Mouse (Mus musculus) c-Kit-positive CD71-positive TER-119-negative erythroid progenitor cells, embryonic 14.5 days (primary cell): ENCODE data around the gene Zbtb24.
"Not testable (repeated sequence)": the region's sequence is repeated elsewhere in the genome, so short reads cannot be mapped to it uniquely, and the experiment has no call there.

ENCODE experiments used
- DNase-seq: peaks from one replicate; pipeline ENCODE4 v3.0.0-alpha.2; 2013; ENCODE audit warnings: low read depth

The Zbtb24 gene

GRCm38 (mm10) chr10:41504996-41505395 is 54.8 kb downstream of the Zbtb24 start:
- no peak for DNase-seq

- not testable (repeated sequence) for DNase-seq
These were observed 55.3 kb downstream of the Zbtb24 start for GRCm38 (mm10) chr10:41505446-41505845.

- DNase-seq = no peak
These were observed 59.0 kb downstream of the Zbtb24 start for GRCm38 (mm10) chr10:41509160-41509559.

GRCm38 (mm10) chr10:41514301-41514700 is 64.1 kb downstream of the Zbtb24 start:
- DNase-seq = no peak

- DNase-seq = no peak
These were observed 64.7 kb downstream of the Zbtb24 start for GRCm38 (mm10) chr10:41514921-41515320.
